Mouse (Mus musculus): ENCODE results near the gene Tpp1. TPM values are rescaled to one million over a fixed set of nuclear protein-coding genes. Genes with fewer than 3 reads are reported as not detected.

Gene Tpp1
- total and polyA plus RNA-seq, 3 experiments = 19.1 to 49.1 (median 29.9) TPM

DNA sequence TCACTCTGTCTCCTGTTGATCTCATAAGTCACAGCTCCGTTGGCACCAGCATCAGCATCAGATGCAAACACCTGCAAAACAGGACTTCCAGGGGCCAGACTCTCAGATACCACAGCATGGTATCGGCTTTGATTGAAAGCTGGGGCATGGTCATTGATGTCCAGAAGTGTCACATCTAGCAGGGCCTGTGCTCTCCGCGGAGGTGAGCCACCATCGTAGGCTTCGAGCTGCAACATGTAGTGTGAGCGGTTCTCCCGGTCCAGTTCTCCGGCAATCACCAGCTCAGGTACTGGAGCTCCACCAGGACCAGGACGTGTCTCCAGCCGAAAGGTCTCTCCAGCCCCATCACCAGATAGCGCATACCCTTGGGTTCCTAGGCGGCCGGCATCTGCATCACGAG lies 20.3 kb upstream of the Tpp1 start:
- Histone ChIP-seq H3K27me3 (replicated peaks) (no peaks in the 10 kb centered on the region), H3K9me3 (replicated peaks; ENCODE audit: low read length) (no peaks in the 10 kb centered on the region), H3K4me3 (replicated peaks in 1 of 3; ENCODE audit: low read depth in 2 of 3, low read length in 2 of 3, poor library complexity in 1 of 3) (no peak overlapping the region), H3K4me2 (ENCODE audit: insufficient read depth, low read depth, poor library complexity, severe bottlenecking) (no peak overlapping the region), H3K36me3 (replicated peaks in 1 of 2; ENCODE audit: control insufficient read depth in 1 of 2, insufficient read depth in 1 of 2, low read length in 1 of 2) (no peaks in the 10 kb centered on the region), H3K9ac (ENCODE audit: insufficient read depth, low read depth) (no peak overlapping the region), H3K27ac (ENCODE audit: insufficient read depth, low read depth) (no peak overlapping the region), H3K4me1 (ENCODE audit: control insufficient read depth in 1 of 2, insufficient read depth in 2 of 2) (peaks cover 0 to 11% of the 10 kb centered on the region in 2 experiments; a peak in 2 of 4 replicates), H3K79me2 (replicated peaks; ENCODE audit: control insufficient read depth, extremely low read depth, insufficient read depth, poor library complexity, severe bottlenecking) (no peaks in the 10 kb centered on the region)
- no peak for DNase-seq (ENCODE audit: extremely low read depth)
- dilution Hi-C loops (cut with MboI; ENCODE audit: extremely low pct_ligation_motif_present, extremely low pct_unique_long_range_greater_than_20kb, low sequenced_read_pairs) (no loop called here), in situ Hi-C loops (cut with MboI; ENCODE audit: low pct_ligation_motif_present, low pct_unique_long_range_greater_than_20kb, low sequenced_read_pairs) (no loop called here)
- TF ChIP-seq ZKSCAN1 (IDR thresholded peaks at IDR 0.05; ENCODE audit: borderline replicate concordance, low read depth, low read length) (no peak), MAX (IDR thresholded peaks at IDR 0.05; ENCODE audit: low read length) (no peak), ZNF384 (IDR thresholded peaks at IDR 0.05; ENCODE audit: low read depth, low read length) (no peak), CHD2 (IDR thresholded peaks at IDR 0.05; ENCODE audit: low read length) (no peak), SMC3 (IDR thresholded peaks at IDR 0.05; ENCODE audit: low read depth, low read length) (no peak), BHLHE40 (IDR thresholded peaks at IDR 0.05; ENCODE audit: low read depth, low read length) (no peak), SIN3A (IDR thresholded peaks at IDR 0.05; ENCODE audit: low read length) (no peak), MEF2A (IDR thresholded peaks at IDR 0.05; ENCODE audit: borderline replicate concordance, low read depth, low read length) (no peak), MAZ (IDR thresholded peaks at IDR 0.05; ENCODE audit: low read depth, low read length) (no peak), POLR2A (IDR thresholded peaks at IDR 0.05; ENCODE audit: low read depth, low read length) (no peak), USF2 (conservative IDR thresholded peaks at IDR 0.05; ENCODE audit: low read depth, low read length) (no peak), TCF12 (IDR thresholded peaks at IDR 0.05; ENCODE audit: low read depth, low read length) (no peak), ELF1 (IDR thresholded peaks at IDR 0.05; ENCODE audit: low read depth, low read length) (no peak), RAD21 (IDR thresholded peaks at IDR 0.05; ENCODE audit: low read depth, low read length) (no peak), E2F4 (IDR thresholded peaks at IDR 0.05; ENCODE audit: insufficient replicate concordance, low read depth, low read length) (no peak), JUN (IDR thresholded peaks at IDR 0.05; ENCODE audit: insufficient read depth, low read depth, low read length) (no peak), NELFE (IDR thresholded peaks at IDR 0.05; ENCODE audit: low read depth, low read length) (no peak), MAFK (IDR thresholded peaks at IDR 0.05; ENCODE audit: insufficient replicate concordance, low read length) (no peak), NRF1 (IDR thresholded peaks at IDR 0.05; ENCODE audit: low read depth, low read length) (no peak), EP300 (IDR thresholded peaks at IDR 0.05; ENCODE audit: low read length) (no peak)

DNA sequence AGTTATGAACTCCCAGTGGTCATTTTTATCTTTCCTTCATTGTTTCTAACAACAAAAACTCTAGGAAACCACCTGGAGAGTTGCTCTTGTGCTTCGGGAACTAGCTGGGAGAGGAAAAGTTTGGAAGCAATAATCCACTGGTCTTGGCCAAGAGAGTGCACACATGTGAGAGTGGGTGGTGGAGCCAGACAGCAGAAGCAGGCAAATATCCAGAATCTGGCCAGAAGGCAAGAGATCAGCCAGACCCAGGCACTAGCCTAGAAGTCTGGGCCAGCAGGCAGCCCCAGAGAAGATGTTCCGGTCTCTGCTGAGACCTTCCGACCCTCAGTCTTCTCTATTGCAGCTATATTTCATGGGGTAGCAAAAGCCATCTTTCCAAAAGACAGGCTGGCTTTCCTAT lies 17.9 kb upstream of the Tpp1 start:
- dilution Hi-C loops (cut with MboI; ENCODE audit: extremely low pct_ligation_motif_present, extremely low pct_unique_long_range_greater_than_20kb, low sequenced_read_pairs) = no loop called here
- H3K36me3 ChIP-seq (replicated peaks in 1 of 2; ENCODE audit: control insufficient read depth in 1 of 2, insufficient read depth in 1 of 2, low read length in 1 of 2) = no peaks in the 10 kb centered on the region
- no peaks in the 10 kb centered on the region for H3K27me3 ChIP-seq (replicated peaks)
- TF ChIP-seq IRF4 (IDR thresholded peaks at IDR 0.05; ENCODE audit: low read depth, low read length) (no peak), POLR2A (IDR thresholded peaks at IDR 0.05; ENCODE audit: low read depth, low read length) (no peak), ZNF384 (IDR thresholded peaks at IDR 0.05; ENCODE audit: low read depth, low read length) (no peak), USF1 (IDR thresholded peaks at IDR 0.05; ENCODE audit: low read depth, low read length) (no peak), GABPA (IDR thresholded peaks at IDR 0.05; ENCODE audit: insufficient replicate concordance, low read depth, low read length) (no peak), SIN3A (IDR thresholded peaks at IDR 0.05; ENCODE audit: low read length) (no peak), MEF2A (IDR thresholded peaks at IDR 0.05; ENCODE audit: borderline replicate concordance, low read depth, low read length) (no peak), NELFE (IDR thresholded peaks at IDR 0.05; ENCODE audit: low read depth, low read length) (no peak), RCOR1 (conservative IDR thresholded peaks at IDR 0.05; ENCODE audit: low read depth, low read length) (no peak), ZMIZ1 (IDR thresholded peaks at IDR 0.05; ENCODE audit: low read depth, low read length) (no peak)
- H3K79me2 ChIP-seq (replicated peaks; ENCODE audit: control insufficient read depth, extremely low read depth, insufficient read depth, poor library complexity, severe bottlenecking) = no peaks in the 10 kb centered on the region
- no peak overlapping the region for H3K9ac ChIP-seq (ENCODE audit: insufficient read depth, low read depth)
- H3K4me2 ChIP-seq (ENCODE audit: insufficient read depth, low read depth, poor library complexity, severe bottlenecking) = no peak overlapping the region
- no peak overlapping the region for H3K4me3 ChIP-seq (replicated peaks in 1 of 3; ENCODE audit: low read depth in 2 of 3, low read length in 2 of 3, poor library complexity in 1 of 3)
- H3K27ac ChIP-seq (ENCODE audit: insufficient read depth, low read depth) = no peak overlapping the region
- H3K9me3 ChIP-seq (replicated peaks; ENCODE audit: low read length) = no peaks in the 10 kb centered on the region
- in situ Hi-C loops (cut with MboI; ENCODE audit: low pct_ligation_motif_present, low pct_unique_long_range_greater_than_20kb, low sequenced_read_pairs) = no loop called here
- DNase-seq (ENCODE audit: extremely low read depth) = no peak
- H3K4me1 ChIP-seq (ENCODE audit: control insufficient read depth in 1 of 2, insufficient read depth in 2 of 2) = peaks cover 0 to 16% of the 10 kb centered on the region in 2 experiments; a peak in 2 of 4 replicates

Data from CH12.LX (cell line).